Mouse (Mus musculus): ENCODE data around the gene Actr3b.
"Not testable (repeated sequence)": the region's sequence is repeated elsewhere in the genome, so short reads cannot be mapped to it uniquely, and the experiment has no call there.

Gene Actr3b

DNA sequence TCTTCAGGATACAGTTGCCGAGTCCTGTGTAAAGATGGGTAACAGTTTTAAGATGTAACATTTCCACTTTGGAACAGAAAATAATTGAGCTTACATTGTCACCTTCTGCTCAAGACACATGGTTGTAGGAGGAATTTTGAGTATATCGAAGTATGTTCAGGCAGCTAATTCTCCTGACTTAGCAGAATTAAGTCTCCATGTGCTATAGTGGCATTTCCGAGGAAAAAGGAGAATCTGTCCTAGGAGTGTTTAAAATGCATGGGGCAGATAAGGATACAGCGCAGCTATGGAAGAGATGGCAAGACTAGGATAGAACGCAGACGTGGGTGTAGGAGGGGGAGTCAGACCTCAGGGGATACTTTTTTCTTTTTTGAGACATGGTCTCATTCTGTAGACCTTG, 31.8 kb downstream of the Actr3b start:
- no peak for DNase-seq

DNA sequence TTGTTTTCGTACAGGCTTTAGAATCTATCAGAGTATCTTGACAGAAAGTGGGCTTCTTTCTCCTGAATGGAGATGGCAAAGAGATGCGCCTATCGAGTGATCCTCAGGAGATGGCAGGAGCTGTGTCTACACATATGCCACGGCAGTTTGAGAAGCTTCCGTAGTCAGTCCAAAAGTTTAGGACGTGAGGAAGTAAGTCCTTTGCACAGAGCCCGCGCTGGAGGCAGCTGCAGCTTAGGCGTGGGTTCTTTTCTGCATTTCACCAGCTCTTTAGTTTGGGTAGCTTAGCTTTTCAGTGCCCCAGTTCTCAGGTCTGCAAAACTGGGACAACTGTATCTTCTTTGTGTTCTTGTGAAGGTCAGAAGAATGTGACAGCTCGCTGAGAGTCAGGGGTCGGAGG, 38.0 kb downstream of the Actr3b start:
- no peak for DNase-seq

- DNase-seq: peak; percentile 30
Observed at GRCm38 (mm10) chr5:25800929-25801328, 41.1 kb downstream of the Actr3b start.

GRCm38 (mm10) chr5:25801744-25802143, 41.9 kb downstream of the Actr3b start:
- peak; percentile 19 for DNase-seq

DNA sequence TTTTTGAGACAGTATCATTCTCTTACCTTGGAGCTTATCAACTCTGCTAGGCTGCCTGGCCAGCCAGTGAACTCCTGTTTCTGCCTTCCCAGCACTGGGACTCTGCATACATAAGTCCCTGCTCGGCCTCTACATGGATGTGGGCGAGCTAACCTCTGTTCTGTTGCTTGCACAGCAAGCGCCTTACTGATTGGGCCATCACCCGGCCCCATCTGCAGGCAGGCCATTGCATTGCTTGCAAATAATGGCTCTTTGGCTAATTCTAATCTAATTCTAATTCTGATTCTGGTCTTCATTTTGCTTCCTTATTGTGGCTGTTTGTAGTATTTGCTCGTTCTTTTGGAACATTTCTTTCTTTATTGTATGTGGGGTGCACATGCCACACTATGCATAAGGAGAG, 44.8 kb downstream of the Actr3b start:
- DNase-seq: no peak

GRCm38 (mm10) chr5:25812922-25813321, 53.1 kb downstream of the Actr3b start:
- no peak for DNase-seq

GRCm38 (mm10) chr5:25829308-25830094, 69.7 kb downstream of the Actr3b start:
- no peak for DNase-seq

DNA sequence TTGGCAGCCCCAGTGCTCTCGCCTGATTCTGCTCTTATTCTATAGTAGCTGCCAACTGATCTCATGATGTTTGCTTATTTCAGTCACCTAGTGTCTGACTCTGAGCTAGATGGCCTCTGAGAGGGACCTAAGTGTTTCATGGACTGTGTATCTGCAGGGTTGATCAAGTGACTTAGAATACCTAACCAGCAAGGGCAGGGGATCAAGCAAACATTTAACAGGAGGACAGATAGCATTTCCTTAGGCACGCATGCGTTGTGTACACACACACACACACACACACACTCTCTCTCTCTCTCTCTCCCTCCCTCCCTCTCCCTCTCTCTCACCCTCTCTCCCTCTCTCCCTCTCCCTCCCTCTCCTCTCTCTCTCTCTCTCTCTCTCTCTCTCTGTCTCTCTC, 71.0 kb downstream of the Actr3b start:
- no peak for DNase-seq

- peak; percentile 65 for DNase-seq
Observed at GRCm38 (mm10) chr5:25831624-25832023, 71.8 kb downstream of the Actr3b start.

GRCm38 (mm10) chr5:25839400-25839799, 79.6 kb downstream of the Actr3b start:
- DNase-seq: peak; percentile 50

DNA sequence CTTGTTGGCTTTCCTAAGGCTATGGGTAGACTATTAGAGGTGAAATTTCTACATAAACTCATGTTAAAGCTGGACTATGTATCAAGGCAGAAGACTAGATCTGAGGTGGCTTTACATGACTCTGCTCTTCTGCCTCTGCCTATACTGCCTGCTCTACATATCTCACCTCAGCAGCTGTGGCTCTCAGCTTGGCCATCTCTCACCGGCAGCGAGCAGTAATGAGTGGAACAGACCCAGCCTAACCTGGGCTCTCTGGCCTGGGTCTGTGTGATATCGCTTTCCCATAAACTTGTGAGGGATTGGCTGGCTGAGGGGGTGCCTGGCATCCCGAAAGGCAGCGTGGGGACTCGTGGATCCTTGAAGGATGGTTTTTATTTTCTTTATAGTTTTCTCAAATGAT, 86.8 kb downstream of the Actr3b start:
- no peak for DNase-seq

DNA sequence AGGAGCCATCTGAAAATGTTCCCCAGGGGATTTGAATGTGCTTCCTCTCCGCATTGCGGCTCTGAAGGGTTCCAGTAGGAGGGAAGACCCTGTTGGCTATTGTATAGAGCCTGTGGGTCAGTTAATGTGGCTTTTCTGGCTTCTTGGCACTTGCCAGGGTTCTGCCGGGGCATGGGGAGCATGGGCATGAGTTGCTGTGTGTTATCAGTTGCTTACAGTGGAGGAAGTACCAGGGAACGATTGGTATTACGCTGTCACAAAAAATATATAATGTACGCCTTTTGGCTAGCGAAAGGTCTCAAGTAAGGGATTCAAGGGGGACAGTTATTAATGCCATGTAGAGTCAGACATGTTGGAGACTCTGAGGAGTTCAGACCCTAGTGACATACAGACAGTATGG, 87.4 kb downstream of the Actr3b start:
- no peak for DNase-seq

GRCm38 (mm10) chr5:25848058-25848457, 88.3 kb downstream of the Actr3b start:
- DNase-seq: peak; percentile 76

DNA sequence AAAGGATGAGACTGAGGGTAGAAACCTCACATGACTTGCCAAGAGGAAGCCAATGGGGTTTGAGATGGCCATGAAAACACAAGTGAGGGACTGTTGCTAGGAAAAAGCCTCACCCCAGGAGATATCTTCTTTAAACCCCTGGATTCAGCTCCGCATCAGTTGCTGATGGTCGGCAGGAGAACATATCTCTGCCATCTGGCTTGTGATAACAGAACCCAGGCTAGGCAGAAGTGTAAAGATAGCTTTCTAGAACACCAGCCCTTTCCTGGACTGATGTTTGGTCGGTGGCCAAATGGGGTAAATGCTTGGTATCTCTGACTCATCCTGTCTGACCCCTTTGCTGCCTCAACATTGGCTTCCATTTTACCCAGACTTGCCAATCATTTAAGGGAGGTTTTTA, 106.4 kb downstream of the Actr3b start:
- DNase-seq: no peak

DNA sequence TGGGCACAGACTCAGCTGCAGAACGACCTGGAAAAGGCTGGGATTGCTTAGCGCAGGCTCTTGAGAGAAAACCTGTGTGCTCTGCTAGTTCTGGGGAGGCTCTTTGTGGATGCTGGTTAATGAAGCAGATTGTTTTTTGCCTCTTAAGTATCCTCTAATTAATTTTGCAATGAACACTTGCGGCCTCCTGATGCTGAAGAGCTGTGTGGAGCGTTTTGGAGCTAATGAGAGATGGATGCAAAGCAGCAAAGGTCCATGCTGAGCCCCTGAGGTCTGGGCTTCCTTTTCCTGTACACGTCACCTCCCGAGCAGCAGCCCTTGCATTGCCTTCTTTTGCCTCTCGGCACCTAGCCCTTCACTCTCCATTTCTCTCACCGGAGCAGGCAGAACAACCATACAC, 110.1 kb downstream of the Actr3b start:
- no peak for DNase-seq

GRCm38 (mm10) chr5:25870632-25871031, 110.8 kb downstream of the Actr3b start:
- DNase-seq: no peak

- peak; percentile 35 for DNase-seq
Observed at GRCm38 (mm10) chr5:25871342-25872023, 111.7 kb downstream of the Actr3b start.

GRCm38 (mm10) chr5:25873046-25873445, 113.2 kb downstream of the Actr3b start:
- DNase-seq: peak; percentile 38

DNA sequence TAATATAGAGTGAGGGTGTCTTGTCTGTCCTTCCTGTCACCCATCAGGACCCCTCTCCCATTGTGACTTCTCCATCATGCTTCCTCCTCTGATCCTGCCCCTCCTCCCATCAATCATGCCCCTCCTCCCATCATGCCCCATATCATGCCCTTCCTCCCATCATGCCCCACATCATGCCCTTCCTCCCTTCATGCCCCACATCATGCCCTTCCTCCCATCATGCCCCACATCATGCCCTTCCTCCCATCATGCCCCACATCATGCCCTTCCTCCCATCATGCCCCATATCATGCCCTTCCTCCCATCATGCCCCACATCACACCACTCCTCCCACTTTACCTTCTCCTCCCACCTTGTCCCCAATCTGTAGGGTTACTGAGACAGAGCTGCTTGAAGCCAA, 116.1 kb downstream of the Actr3b start:
- not testable (repeated sequence) for DNase-seq

DNA sequence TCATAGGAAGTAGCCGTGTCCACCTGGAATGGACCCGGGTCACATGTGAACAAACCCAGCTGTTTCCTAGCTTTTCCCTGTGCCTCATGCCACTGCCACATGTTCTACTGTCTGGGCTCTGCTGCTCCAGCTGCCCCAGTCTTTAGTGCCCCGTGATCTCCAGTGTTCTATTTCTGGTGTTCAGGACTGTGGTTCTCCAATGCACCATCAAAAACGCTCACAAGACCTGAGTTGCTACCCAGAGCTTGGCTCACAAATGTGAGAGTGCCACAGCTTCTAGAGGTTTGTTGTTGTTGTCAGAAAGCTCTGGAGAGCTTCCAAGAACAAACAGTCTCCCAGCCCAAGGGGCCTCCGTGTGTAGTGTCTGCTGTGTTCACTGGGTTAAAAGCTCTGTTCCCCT, 117.5 kb downstream of the Actr3b start:
- no peak for DNase-seq

DNA sequence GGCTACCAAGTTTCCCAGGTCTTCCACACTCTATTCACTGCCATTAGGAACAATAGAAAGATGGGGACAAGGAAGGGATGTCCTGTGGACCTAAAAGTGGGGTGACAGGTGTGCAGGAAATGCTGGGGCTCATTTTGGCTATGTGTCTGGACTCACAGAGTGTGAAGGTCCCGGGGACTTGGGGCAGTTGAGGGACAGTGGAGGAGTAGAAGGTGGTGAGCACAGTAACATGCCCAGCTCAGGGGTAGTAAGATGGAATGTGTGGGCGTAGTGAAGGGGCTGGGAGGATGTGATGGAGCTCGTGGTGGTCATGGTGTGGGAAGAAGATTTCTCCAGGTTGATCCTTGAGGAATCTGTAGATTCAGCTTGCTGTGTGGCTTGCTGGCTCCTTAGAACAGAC, 118.2 kb downstream of the Actr3b start:
- no peak for DNase-seq

GRCm38 (mm10) chr5:25886708-25887107, 126.9 kb downstream of the Actr3b start:
- DNase-seq: no peak

GRCm38 (mm10) chr5:25889746-25890382, 130.1 kb downstream of the Actr3b start:
- peak; percentile 29 for DNase-seq

DNA sequence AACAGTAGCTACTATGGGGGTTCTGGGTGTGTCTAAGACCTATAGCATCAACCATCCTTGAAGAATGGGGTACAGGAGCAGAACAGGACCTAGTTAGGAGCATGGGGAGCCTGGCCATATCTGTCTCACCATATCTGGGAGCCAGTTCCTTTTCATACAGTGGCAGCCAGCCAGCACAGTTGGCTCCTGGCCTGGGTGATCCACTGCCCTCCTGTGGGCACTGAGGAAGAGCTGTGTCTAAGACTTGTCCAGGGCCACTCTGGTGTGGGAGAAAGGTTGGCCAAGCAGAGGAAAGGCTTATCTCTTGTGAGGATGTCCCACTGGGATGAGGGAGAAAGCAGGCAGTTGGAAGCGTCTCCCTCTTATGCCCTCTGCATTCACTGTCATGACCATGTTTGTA, 131.5 kb downstream of the Actr3b start:
- peak; percentile 61 for DNase-seq
